Mouse (Mus musculus) ES-E14 (cell line): ENCODE measurements at regions not wholly inside any gene's neighbourhood (a gene's known extent, or its start where the extent isn't known, plus 50 kb on each side); places are given as distances from the start of the nearest gene placed in this dataset.

Source experiments
- DNase-seq: peaks from one replicate; pipeline ENCODE4 v3.0.0-alpha.2; 2013; ENCODE audit warnings: low read depth, low spot score
- H3K27ac ChIP-seq: 2 replicates; pipeline ENCODE4 v1.5.1; 2012; ENCODE audit warnings: low read depth, mild to moderate bottlenecking, low read length, moderate library complexity, mixed read lengths; ENCODE audit not compliant: poor library complexity, insufficient read depth, severe bottlenecking
- H3K36me3 ChIP-seq: 2 replicates; pipeline ENCODE4 v1.6.1; 2012; ENCODE audit warnings: mild to moderate bottlenecking, low read length, moderate library complexity, mixed read lengths; ENCODE audit not compliant: control insufficient read depth, poor library complexity, insufficient read depth, severe bottlenecking
- H3K4me1 ChIP-seq, 2 experiments: fragments of 150-350 bp in 1 of 2; sonication (generic) in 1 of 2; 2 replicates each; pipeline ENCODE4 v1.6.1; 2012; ENCODE audit warnings: low read length in 2 of 2, mild to moderate bottlenecking in 1 of 2, mixed read lengths in 1 of 2; ENCODE audit not compliant: control insufficient read depth in 2 of 2, insufficient read depth in 2 of 2, poor library complexity in 1 of 2
- H3K4me3 ChIP-seq, 2 experiments: fragments of 150-350 bp in 1 of 2; sonication (generic) in 1 of 2; 2 replicates each; pipeline ENCODE4 v1.5.1; 2012; ENCODE audit warnings: low read length in 2 of 2, low read depth in 1 of 2, mild to moderate bottlenecking in 1 of 2, mixed read lengths in 1 of 2; ENCODE audit not compliant: insufficient read depth in 1 of 2, poor library complexity in 1 of 2, severe bottlenecking in 1 of 2
- H3K9ac ChIP-seq: 2 replicates; pipeline ENCODE4 v1.6.1; 2012; ENCODE audit warnings: low read depth, mild to moderate bottlenecking, low read length, mixed read lengths; ENCODE audit not compliant: poor library complexity, insufficient read depth, severe bottlenecking
- H3K9me3 ChIP-seq: fragments of 150-350 bp; sonication (generic); 2 replicates; pipeline ENCODE4 v1.6.1; 2012; ENCODE audit warnings: low read depth, mild to moderate bottlenecking, low read length; ENCODE audit not compliant: control insufficient read depth, insufficient read depth
- CHD2 ChIP-seq: IDR thresholded peaks from 2 replicates; pipeline ENCODE4 v1.6.1; 2014; ENCODE audit warnings: mild to moderate bottlenecking, low read depth, low read length, inconsistent platforms
- HCFC1 ChIP-seq: IDR thresholded peaks from 2 replicates; pipeline ENCODE4 v1.6.1; 2012; ENCODE audit warnings: low read length, inconsistent platforms, borderline replicate concordance; ENCODE audit not compliant: insufficient read depth
- MAFK ChIP-seq: IDR thresholded peaks from 2 replicates; pipeline ENCODE4 v1.6.1; 2014; ENCODE audit warnings: mild to moderate bottlenecking, low read depth, low read length, inconsistent platforms; ENCODE audit not compliant: insufficient read depth
- ZC3H11A ChIP-seq: IDR thresholded peaks from 2 replicates; pipeline ENCODE4 v1.6.1; 2012; ENCODE audit warnings: low read depth, mild to moderate bottlenecking, inconsistent platforms, low read length, borderline replicate concordance
- ZNF384 ChIP-seq: IDR thresholded peaks from 2 replicates; pipeline ENCODE4 v1.6.1; 2012; ENCODE audit warnings: low read depth, low read length, inconsistent platforms
- in situ Hi-C, 2 experiments: fragments of 600-800 bp; cut with MboI; formaldehyde crosslinking; loops; one replicate each; pipeline ENCODE4 v1.15.1; 2025; ENCODE audit warnings: low sequenced_read_pairs in 2 of 2, inconsistent platforms in 1 of 2; ENCODE audit not compliant: unreplicated experiment in 2 of 2

- Histone ChIP-seq H3K9me3 (no peaks in the 10 kb centered on the region), H3K9ac (no peak overlapping the region), H3K4me3 (no peak overlapping the region), H3K27ac (no peak overlapping the region), H3K36me3 (no peaks in the 10 kb centered on the region), H3K4me1 (no peaks in the 10 kb centered on the region)
- no peak for TF ChIP-seq MAFK
- no peak for TF ChIP-seq CHD2
- TF ChIP-seq ZNF384: no peak
- TF ChIP-seq ZC3H11A: no peak
- TF ChIP-seq HCFC1: no peak
- DNase-seq: no peak
- in situ Hi-C loops: no loop called here
Observed at GRCm38 (mm10) chr2:64649614-64650013, 375.2 kb downstream of the Grb14 start.

- Histone ChIP-seq H3K9ac (no peak overlapping the region), H3K27ac (no peak overlapping the region), H3K36me3 (no peaks in the 10 kb centered on the region), H3K4me3 (no peak overlapping the region), H3K4me1 (no peaks in the 10 kb centered on the region), H3K9me3 (no peaks in the 10 kb centered on the region)
- DNase-seq: no peak
- no peak for TF ChIP-seq HCFC1
- no peak for TF ChIP-seq ZNF384
- no peak for TF ChIP-seq ZC3H11A
- TF ChIP-seq CHD2: no peak
- no peak for TF ChIP-seq MAFK
- in situ Hi-C loops: no loop called here
Observed at GRCm38 (mm10) chr2:64616931-64617330, 407.9 kb downstream of the Grb14 start.

GRCm38 (mm10) chr2:64606864-64607263 is 417.9 kb downstream of the Grb14 start:
- Histone ChIP-seq H3K27ac (no peak overlapping the region), H3K9me3 (no peaks in the 10 kb centered on the region), H3K4me1 (no peaks in the 10 kb centered on the region), H3K4me3 (no peak overlapping the region), H3K9ac (no peak overlapping the region), H3K36me3 (no peaks in the 10 kb centered on the region)
- no peak for DNase-seq
- no peak for TF ChIP-seq CHD2
- no peak for TF ChIP-seq HCFC1
- no peak for TF ChIP-seq MAFK
- no peak for TF ChIP-seq ZNF384
- no peak for TF ChIP-seq ZC3H11A
- in situ Hi-C loops: no loop called here

GRCm38 (mm10) chr2:64582258-64582657 is 442.5 kb downstream of the Grb14 start:
- Histone ChIP-seq H3K4me3 (no peak overlapping the region), H3K36me3 (no peaks in the 10 kb centered on the region), H3K4me1 (no peaks in the 10 kb centered on the region), H3K9ac (no peak overlapping the region), H3K27ac (no peak overlapping the region), H3K9me3 (no peaks in the 10 kb centered on the region)
- DNase-seq: no peak
- in situ Hi-C loops: no loop called here
- TF ChIP-seq CHD2 (no peak), ZC3H11A (no peak), HCFC1 (no peak), MAFK (no peak), ZNF384 (no peak)

- in situ Hi-C loops: no loop called here
Observed at GRCm38 (mm10) chr2:64536032-64536431, 438.2 kb upstream of the Fign start.

More at GRCm38 (mm10) chr2:64536032-64536431, 438.2 kb upstream of the Fign start:
- DNase-seq: no peak
- TF ChIP-seq MAFK (no peak), CHD2 (no peak)
- Histone ChIP-seq H3K4me1 (no peaks in the 10 kb centered on the region), H3K9ac (no peak overlapping the region), H3K36me3 (no peaks in the 10 kb centered on the region), H3K9me3 (no peaks in the 10 kb centered on the region), H3K4me3 (no peak overlapping the region), H3K27ac (no peak overlapping the region)
